Mouse (Mus musculus): ENCODE data around the gene Ctnnbip1.

Ctnnbip1 gene

GRCm38 (mm10) chr4:149517868-149518340 is at the start of gene Ctnnbip1:
Ctnnbip1 (plus strand) TSS chr4:149518236.
- ChIA-PET POLR2A (interaction anchor here in 1 of 4 experiments (1.4 kb wide), 1 partner anchor 10 kb away, joined by 5 read pairs; no protein-coding TSS in a partner anchor), CTCF (no interaction called here)

GRCm38 (mm10) chr4:149469557-149469956 is 48.5 kb upstream of the Ctnnbip1 start:
- CTCF ChIA-PET = no interaction called here
- POLR2A ChIA-PET = interaction anchor here in 1 of 4 experiments (1.4 kb wide), 1 partner anchor 19 kb away, joined by 3 read pairs; no protein-coding TSS in a partner anchor

- CTCF ChIA-PET = interaction anchor here in 1 of 4 experiments (1.2 to 1.9 kb wide), 2 partner anchors 22 to 74 kb away, joined by 5 to 6 read pairs; no protein-coding TSS in a partner anchor
- POLR2A ChIA-PET = interaction anchor here in 2 of 4 experiments (0.7 to 1.8 kb wide), 6 partner anchors 9 to 156 kb away, joined by 3 to 7 read pairs (median 3); partner anchors contain the start of genes Lzic (in 1 of the 2) and Nmnat1 (in 1 of the 2)
These were observed 42.9 kb upstream of the Ctnnbip1 start for GRCm38 (mm10) chr4:149475096-149475495.

GRCm38 (mm10) chr4:149477078-149477477 is 41.0 kb upstream of the Ctnnbip1 start, which contains the start of gene Tmem274:
Tmem274 (plus strand) TSS chr4:149477378.
- CTCF ChIA-PET = interaction anchor here in 2 of 4 experiments (0.5 to 0.9 kb wide), 3 partner anchors 8 to 141 kb away, joined by 3 to 4 read pairs (median 4); partner anchors contain the start of genes Lzic (in 1 of the 2) and Nmnat1 (in 1 of the 2)
- POLR2A ChIA-PET = interaction anchor here in 3 of 4 experiments (0.8 to 1.8 kb wide), 6 partner anchors 9 to 32 kb away, joined by 3 to 6 read pairs (median 3); no protein-coding TSS in a partner anchor

- POLR2A ChIA-PET = interaction anchor here in 3 of 4 experiments (0.6 to 2.0 kb wide), 15 partner anchors 8 to 746 kb away, joined by 3 to 12 read pairs (median 3); no protein-coding TSS in a partner anchor
- CTCF ChIA-PET = interaction anchor here in 3 of 4 experiments (0.5 to 1.8 kb wide), 3 partner anchors 8 to 205 kb away, joined by 3 to 4 read pairs (median 4); partner anchors contain the start of genes Rbp7 (in 1 of the 3) and Tmem274 (in 1 of the 3)
These were observed 33.5 kb upstream of the Ctnnbip1 start for GRCm38 (mm10) chr4:149484566-149484965.

- POLR2A ChIA-PET = interaction anchor here in 3 of 4 experiments (0.6 to 2.0 kb wide), 13 partner anchors 9 to 319 kb away, joined by 3 to 7 read pairs (median 3); partner anchors contain the start of gene Pgd (in 1 of the 3)
- CTCF ChIA-PET = interaction anchor here in 3 of 4 experiments (0.6 to 1.8 kb wide), 8 partner anchors 8 to 112 kb away, joined by 3 to 4 read pairs (median 4); partner anchors contain the start of genes Rbp7 (in 1 of the 3) and Tmem274 (in 1 of the 3)
These were observed 32.8 kb upstream of the Ctnnbip1 start, which contains the start of the genes Nmnat1 and Lzic for GRCm38 (mm10) chr4:149485053-149485824. Nmnat1 (minus strand) TSS chr4:149485202. Lzic (plus strand) TSS chr4:149485229.

- POLR2A ChIA-PET = interaction anchor here in 3 of 4 experiments (0.6 to 2.0 kb wide), 12 partner anchors 9 to 319 kb away, joined by 3 to 6 read pairs (median 3); partner anchors contain the start of gene Pgd (in 1 of the 3)
- CTCF ChIA-PET = interaction anchor here in 3 of 4 experiments (0.6 to 1.8 kb wide), 7 partner anchors 9 to 105 kb away, joined by 3 to 4 read pairs (median 4); partner anchors contain the start of genes Rbp7 (in 1 of the 3) and Tmem274 (in 1 of the 3)
These were observed 32.2 kb upstream of the Ctnnbip1 start for GRCm38 (mm10) chr4:149485825-149486206.

- POLR2A ChIA-PET = interaction anchor here (0.7 to 1.9 kb wide), 13 partner anchors 9 to 243 kb away, joined by 3 to 6 read pairs (median 4); partner anchors contain the start of genes Rbp7 (in 1 of the 4) and Tmem274 (in 1 of the 4)
- CTCF ChIA-PET = interaction anchor here in 3 of 4 experiments (0.5 to 1.3 kb wide), 5 partner anchors 37 to 636 kb away, joined by 3 to 11 read pairs (median 3); no protein-coding TSS in a partner anchor
These were observed 30.3 kb upstream of the Ctnnbip1 start for GRCm38 (mm10) chr4:149487729-149488128.

- ChIA-PET POLR2A (interaction anchor here in 2 of 4 experiments (0.6 to 1.5 kb wide), 5 partner anchors 13 to 175 kb away, joined by 3 to 5 read pairs (median 3); no protein-coding TSS in a partner anchor), CTCF (no interaction called here)
These were observed 28.4 kb upstream of the Ctnnbip1 start for GRCm38 (mm10) chr4:149489415-149490240.

GRCm38 (mm10) chr4:149491151-149491550 is 26.9 kb upstream of the Ctnnbip1 start:
- CTCF ChIA-PET = interaction anchor here in 1 of 4 experiments (0.6 to 0.7 kb wide), 2 partner anchors 58 to 184 kb away, joined by 3 to 4 read pairs; partner anchors contain the start of gene Kif1b
- POLR2A ChIA-PET = interaction anchor here in 3 of 4 experiments (0.6 to 1.3 kb wide), 4 partner anchors 12 to 1000 kb away, joined by 3 to 5 read pairs (median 4); no protein-coding TSS in a partner anchor

- ChIA-PET CTCF (no interaction called here), POLR2A (interaction anchor here in 2 of 4 experiments (0.6 to 1.8 kb wide), 4 partner anchors 9 to 149 kb away, joined by 3 to 6 read pairs (median 3); no protein-coding TSS in a partner anchor)
These were observed 21.4 kb upstream of the Ctnnbip1 start for GRCm38 (mm10) chr4:149496612-149497011.

- CTCF ChIA-PET = interaction anchor here in 1 of 4 experiments (0.7 kb wide), 1 partner anchor 43 kb away, joined by 3 read pairs; no protein-coding TSS in a partner anchor
- POLR2A ChIA-PET = interaction anchor here in 2 of 4 experiments (0.7 to 1.1 kb wide), 4 partner anchors 9 to 549 kb away, joined by 3 to 5 read pairs (median 4); no protein-coding TSS in a partner anchor
These were observed 19.1 kb upstream of the Ctnnbip1 start for GRCm38 (mm10) chr4:149498901-149499300.

- POLR2A ChIA-PET = no interaction called here
These were observed 18.2 kb upstream of the Ctnnbip1 start for GRCm38 (mm10) chr4:149499790-149500189.

GRCm38 (mm10) chr4:149504363-149504762 is 13.7 kb upstream of the Ctnnbip1 start:
- ChIA-PET POLR2A (interaction anchor here (0.6 to 1.9 kb wide), 8 partner anchors 13 to 1763 kb away, joined by 3 to 4 read pairs (median 3); no protein-coding TSS in a partner anchor), CTCF (interaction anchor here in 2 of 4 experiments (1.1 to 2.9 kb wide), 3 partner anchors 39 to 50 kb away, joined by 3 to 11 read pairs (median 3); partner anchors contain the start of gene Rbp7 (in 1 of the 2))

More at GRCm38 (mm10) chr4:149499790-149500189, 18.2 kb upstream of the Ctnnbip1 start:
- CTCF ChIA-PET = interaction anchor here in 1 of 4 experiments (0.6 kb wide), 1 partner anchor 41 kb away, joined by 8 read pairs; no protein-coding TSS in a partner anchor

GRCm38 (mm10) chr4:149504858-149505257 is 13.2 kb upstream of the Ctnnbip1 start:
- POLR2A ChIA-PET = interaction anchor here (0.6 to 1.9 kb wide), 14 partner anchors 11 to 1762 kb away, joined by 3 to 6 read pairs (median 3); partner anchors contain the start of gene Kif1b (in 1 of the 4)

GRCm38 (mm10) chr4:149505261-149505967 is 12.6 kb upstream of the Ctnnbip1 start:
- CTCF ChIA-PET = interaction anchor here in 3 of 4 experiments (0.9 to 2.9 kb wide), 4 partner anchors 38 to 51 kb away, joined by 3 to 11 read pairs (median 3); partner anchors contain the start of gene Rbp7 (in 1 of the 3)
- POLR2A ChIA-PET = interaction anchor here in 2 of 4 experiments (0.6 to 1.9 kb wide), 13 partner anchors 8 to 732 kb away, joined by 3 to 6 read pairs (median 3); partner anchors contain the start of gene Kif1b (in 1 of the 2)

More at GRCm38 (mm10) chr4:149504858-149505257, 13.2 kb upstream of the Ctnnbip1 start:
- CTCF ChIA-PET = interaction anchor here in 3 of 4 experiments (0.9 to 2.9 kb wide), 4 partner anchors 38 to 50 kb away, joined by 3 to 11 read pairs (median 3); partner anchors contain the start of gene Rbp7 (in 1 of the 3)
